Mouse (Mus musculus) neutrophil, adult 83 days (primary cell): ENCODE measurements around the gene Ptpn14. TPM values are rescaled to one million over a fixed set of nuclear protein-coding genes. Genes with fewer than 3 reads are reported as not detected.

Experiments used
- total RNA-seq, 2 experiments: library from RNA; stranded (reverse); gene quantifications; one replicate each; pipeline ENCODE4 v1.2.4; 2023

The Ptpn14 gene
- total RNA-seq: under 1 TPM; 0.13 to 0.18 TPM

DNA sequence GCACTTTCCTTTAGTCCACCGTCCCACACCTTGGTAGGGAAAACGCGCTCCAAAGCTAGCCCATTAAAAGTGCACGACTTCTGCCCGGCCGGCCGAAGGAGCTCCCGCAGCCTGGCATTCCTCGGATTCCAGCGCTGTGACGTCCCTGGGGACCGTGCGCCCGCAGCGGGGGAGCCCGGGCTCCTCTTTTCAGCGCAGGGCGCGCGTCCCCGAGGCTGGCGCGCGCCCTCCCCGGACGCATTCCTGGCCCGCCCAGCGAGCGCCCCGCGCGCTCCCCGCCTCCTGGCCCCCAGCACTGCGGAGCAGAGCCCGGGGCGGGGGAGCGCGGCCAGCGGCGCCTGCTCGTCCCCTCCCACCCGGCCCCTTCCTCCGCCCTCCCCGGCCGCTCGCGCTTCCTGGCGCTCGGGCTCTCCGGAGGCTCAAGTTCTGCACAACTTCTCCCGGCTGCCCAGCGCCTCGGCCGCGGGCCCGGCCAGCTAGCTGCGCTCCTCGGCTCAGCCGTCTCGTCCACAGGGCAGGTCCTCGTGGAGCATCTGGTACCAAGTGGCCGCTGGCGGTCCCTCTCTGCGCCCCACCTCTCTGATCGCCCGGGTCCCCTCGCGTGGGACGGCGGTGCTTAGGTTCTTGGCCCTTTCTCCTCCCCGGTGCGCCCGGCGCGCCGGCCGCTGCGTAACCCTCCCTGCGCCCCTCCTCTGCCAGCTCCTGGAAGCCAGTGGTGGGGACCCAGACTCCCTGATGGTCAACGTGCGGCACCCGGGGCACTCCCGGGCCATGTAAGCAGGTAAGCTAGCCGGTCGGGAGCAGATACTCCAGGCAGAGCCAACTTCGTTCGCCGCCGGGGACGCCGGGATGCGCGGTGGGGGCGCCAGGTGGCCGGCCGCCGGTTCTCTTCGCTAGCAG lies at the start of gene Ptpn14:
Gene Ptpn14, plus strand, starts transcription at position 385 of the 900 bp plus-strand sequence.

DNA sequence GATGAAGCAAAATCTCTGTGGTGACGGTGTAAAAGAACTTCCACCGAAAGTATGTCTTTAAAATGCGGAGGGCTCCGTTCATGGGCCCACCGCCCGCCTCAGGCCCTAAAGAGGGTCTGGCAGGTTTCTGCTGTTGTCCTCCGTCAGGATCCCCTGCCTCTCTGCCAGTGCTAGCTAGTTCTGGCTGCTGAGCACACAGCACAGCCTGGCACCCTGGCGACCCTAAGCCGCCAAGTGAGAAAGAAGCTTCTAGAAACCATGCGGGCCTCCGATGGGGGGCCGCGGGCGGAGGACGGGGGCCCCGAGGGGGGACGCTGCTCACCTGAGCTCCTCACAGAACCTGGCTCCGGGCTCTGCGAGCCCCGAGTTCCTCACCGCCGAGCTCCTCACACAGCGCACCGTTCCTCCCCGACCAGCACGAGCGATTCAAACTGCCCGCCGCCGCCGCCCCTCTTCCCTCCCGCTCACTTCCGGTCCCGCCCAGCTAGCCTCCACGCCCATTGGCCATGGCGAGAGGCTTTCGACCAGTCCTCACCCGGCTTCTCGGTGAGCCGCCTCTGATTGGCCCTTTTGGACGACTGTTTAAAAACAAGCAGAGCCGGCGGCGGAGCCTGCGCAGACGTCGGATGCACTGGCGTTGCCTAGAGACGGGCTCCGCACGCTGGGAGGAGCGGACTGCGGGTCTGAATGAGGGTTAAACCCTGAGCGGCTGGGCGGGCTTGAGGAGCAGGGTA lies 40.2 kb upstream of the Ptpn14 start, which contains the start of gene Cenpf:
Gene Cenpf, minus strand, starts transcription at position 433 of the 734 bp plus-strand sequence.

DNA sequence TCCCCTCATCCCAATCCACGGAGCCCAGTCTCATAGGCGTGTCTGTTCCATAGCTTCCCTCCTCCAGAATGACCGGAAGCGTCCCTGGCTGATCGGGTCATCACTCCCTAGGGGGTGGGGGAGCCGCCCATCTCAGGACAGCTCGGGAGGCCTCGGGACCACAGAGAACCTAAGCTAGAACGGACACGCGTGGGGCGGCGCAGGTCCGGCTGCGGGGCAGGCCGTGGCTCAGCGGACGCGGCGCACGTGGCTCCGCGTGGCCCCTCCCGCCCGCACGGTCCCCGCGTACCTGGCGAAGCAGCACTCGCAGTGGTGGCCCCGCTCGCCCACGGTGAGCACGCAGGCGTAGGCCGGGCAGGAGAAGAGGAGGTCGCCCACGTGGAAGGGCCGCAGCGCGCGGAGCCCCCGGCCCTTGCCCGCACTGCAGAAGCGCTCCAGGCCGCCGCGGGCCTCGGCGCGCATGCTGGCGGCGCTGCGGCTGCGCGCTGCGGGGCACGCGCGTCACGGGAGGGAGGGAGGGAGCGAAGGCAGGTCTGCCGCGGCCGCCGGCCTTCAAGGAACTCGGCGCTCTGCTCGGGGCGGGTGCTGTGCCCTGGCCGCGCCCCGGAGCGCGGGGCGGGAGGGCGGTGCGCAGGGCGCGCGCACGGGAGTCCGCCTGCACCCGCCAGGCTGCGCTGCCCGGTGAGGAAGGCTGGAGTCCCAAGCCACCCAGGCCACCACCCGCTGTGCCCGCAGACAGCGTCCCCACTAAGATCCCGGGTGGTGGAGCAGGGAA lies 193.9 kb downstream of the Ptpn14 start, which contains the start of gene Smyd2:
Gene Smyd2, minus strand, starts transcription at position 546 of the 775 bp plus-strand sequence.

Other genes with a start within 250 kb of the Ptpn14 start
- 10 to 100 TPM; 44.2 to 48.0 TPM for gene Cenpf, start 40.2 kb upstream of the Ptpn14 start, total RNA-seq
- gene Smyd2, start 194.1 kb downstream of the Ptpn14 start, total RNA-seq: 1 to 10 TPM; 6.9 to 8.8 TPM